In genomic region chr9:121033596-121033995, GRCm38 (mm10) we compare ENCODE assay signal across 21 mouse cellular contexts.
A peak's percentile ranks its signal among the peaks of the same experiment; 100 is the strongest.
DNase-seq lines count a peak whose midpoint lies in the region; ATAC-seq lines count a peak whose summit lies in the region.
"Had no signal": no experiment of that assay in that cellular context is flagged by ENCODE, and none has a peak within 500 bp of the region (broad histone marks: within the 10 kb centered on the region; RNA-seq: fewer than 3 reads in every experiment).

No protein-coding gene starts in this region.

- no peaks in the 10 kb centered on the region for H3K36me3 ChIP-seq in heart, embryonic 12.5 days
- no peaks in the 10 kb centered on the region for H3K36me3 ChIP-seq in midbrain, embryonic 11.5 days (ENCODE audit: control insufficient read depth, insufficient read depth, low read length)
- no peaks in the 10 kb centered on the region for H3K36me3 ChIP-seq in midbrain, embryonic 16.5 days (ENCODE audit: control insufficient read depth, insufficient read depth, low read length)
- H3K36me3 ChIP-seq: G1E had no signal

- no peak overlapping the region for H3K4me3 ChIP-seq in heart, embryonic 12.5 days
- no peak overlapping the region for H3K4me3 ChIP-seq in midbrain, embryonic 11.5 days (ENCODE audit: low read depth, low read length)
- H3K4me3 ChIP-seq in midbrain, embryonic 16.5 days (ENCODE audit: low read depth, low read length), result no peak overlapping the region

- no peak overlapping the region for H3K4me2 ChIP-seq in heart, embryonic 12.5 days
- no peak overlapping the region for H3K4me2 ChIP-seq in midbrain, embryonic 11.5 days
- H3K4me2 ChIP-seq in midbrain, embryonic 16.5 days (ENCODE audit: low read length), result no peak overlapping the region

- H3K9ac ChIP-seq in heart, embryonic 12.5 days, result no peak overlapping the region
- no peak overlapping the region for H3K9ac ChIP-seq in midbrain, embryonic 11.5 days (ENCODE audit: low read length)
- H3K9ac ChIP-seq in midbrain, embryonic 16.5 days (ENCODE audit: low read depth, low read length), result no peak overlapping the region

- H3K27ac ChIP-seq in heart, embryonic 12.5 days (ENCODE audit: poor library complexity, severe bottlenecking), result no peak overlapping the region
- no peak overlapping the region for H3K27ac ChIP-seq in midbrain, embryonic 11.5 days (ENCODE audit: low read depth, low read length)
- no peak overlapping the region for H3K27ac ChIP-seq in midbrain, embryonic 16.5 days (ENCODE audit: low read length)

- DNase-seq in heart, adult 11 months, result peak; percentile 70
- peak; percentile 68 for DNase-seq in midbrain, embryonic 11.5 days (ENCODE audit: low spot score, missing footprints)
- peak; percentile 25 for DNase-seq in testis, postnatal 10 days (ENCODE audit: low spot score)
- DNase-seq in testis, postnatal 14 days (ENCODE audit: low spot score), result no peak
- DNase-seq: adrenal gland, adult 2 months; adrenal gland, adult 8-10 months; adrenal gland, postnatal 10 days; adrenal gland, postnatal 14 days; adrenal gland, postnatal 25 days; adrenal gland, postnatal 36 days; B cell, adult 2 months; cerebellum, adult 11 months; cerebellum, adult 11-12 months; cerebellum, adult 18-20 months had no signal

- no peaks in the 10 kb centered on the region for H3K9me3 ChIP-seq in heart, embryonic 12.5 days (replicated peaks)
- H3K9me3 ChIP-seq in midbrain, embryonic 11.5 days (ENCODE audit: control insufficient read depth, low read length), result no peaks in the 10 kb centered on the region
- H3K9me3 ChIP-seq in midbrain, embryonic 16.5 days (replicated peaks; ENCODE audit: control insufficient read depth, low read length, poor library complexity, severe bottlenecking), result no peaks in the 10 kb centered on the region
- H3K9me3 ChIP-seq: G1E had no signal

- no peaks in the 10 kb centered on the region for H3K27me3 ChIP-seq in heart, embryonic 12.5 days (replicated peaks)
- no peaks in the 10 kb centered on the region for H3K27me3 ChIP-seq in midbrain, embryonic 11.5 days (ENCODE audit: control insufficient read depth, insufficient read depth, low read length)
- no peaks in the 10 kb centered on the region for H3K27me3 ChIP-seq in midbrain, embryonic 16.5 days (ENCODE audit: control insufficient read depth, insufficient read depth, low read depth, low read length)
- H3K27me3 ChIP-seq: CH12.LX, Patski had no signal

- peaks cover 12% of the 10 kb centered on the region for H3K4me1 ChIP-seq in heart, embryonic 12.5 days (replicated peaks)
- H3K4me1 ChIP-seq in midbrain, embryonic 11.5 days (ENCODE audit: control insufficient read depth, insufficient read depth, low read length), result peaks cover 23% of the 10 kb centered on the region
- peaks cover 24% of the 10 kb centered on the region for H3K4me1 ChIP-seq in midbrain, embryonic 16.5 days (ENCODE audit: control insufficient read depth, insufficient read depth, low read length)

- WGBS in heart, embryonic 12.5 days, result 65% methylated on average over 4 of the region's 4 CpGs
- WGBS in midbrain, embryonic 11.5 days, result 73% methylated on average over 4 of the region's 4 CpGs
- 84% methylated on average over 4 of the region's 4 CpGs for WGBS in midbrain, embryonic 16.5 days

- no peak for ATAC-seq in heart, embryonic 12.5 days (ENCODE audit: insufficient number of reproducible peaks, low FRiP score)
- no peak for ATAC-seq in midbrain, embryonic 11.5 days (ENCODE audit: low FRiP score)
- ATAC-seq in midbrain, embryonic 16.5 days, result no peak
- ATAC-seq: activated CD4-positive, CD25-positive, alpha-beta regulatory T cell, adult 4 months; CD4-positive, CD25-positive, alpha-beta regulatory T cell, adult 4 months; Patski had no signal
